Mouse (Mus musculus) retina, postnatal 1 day (tissue): ENCODE data around the gene Tmem106c.

Experiments used
- DNase-seq: peaks from one replicate; pipeline ENCODE4 v3.0.0-alpha.2; 2012

Gene Tmem106c

GRCm38 (mm10) chr15:97963989-97964835 lies at the start of gene Tmem106c:
Gene Tmem106c (plus strand): TSS chr15:97964200.
- DNase-seq, result peak; percentile 97

- peak; percentile 68 for DNase-seq
Observed at GRCm38 (mm10) chr15:97914331-97914747, 49.7 kb upstream of the Tmem106c start.

GRCm38 (mm10) chr15:97917994-97918393 lies 46.0 kb upstream of the Tmem106c start:
- DNase-seq, result no peak

- DNase-seq, result no peak
Observed at GRCm38 (mm10) chr15:97919217-97919616, 44.8 kb upstream of the Tmem106c start.

- DNase-seq, result no peak
Observed at GRCm38 (mm10) chr15:97920306-97920705, 43.7 kb upstream of the Tmem106c start.

GRCm38 (mm10) chr15:97921796-97922195 lies 42.2 kb upstream of the Tmem106c start:
- no peak for DNase-seq

- no peak for DNase-seq
Observed at GRCm38 (mm10) chr15:97922421-97922820, 41.6 kb upstream of the Tmem106c start.

- peak; percentile 32 for DNase-seq
Observed at GRCm38 (mm10) chr15:97927018-97927417, 37.0 kb upstream of the Tmem106c start.

GRCm38 (mm10) chr15:97927821-97928220 lies 36.2 kb upstream of the Tmem106c start:
- DNase-seq, result no peak

GRCm38 (mm10) chr15:97929259-97929824 lies 34.7 kb upstream of the Tmem106c start:
- DNase-seq, result peak; percentile 70

GRCm38 (mm10) chr15:97932441-97932840 lies 31.6 kb upstream of the Tmem106c start:
- DNase-seq, result no peak

GRCm38 (mm10) chr15:97938580-97938979 lies 25.4 kb upstream of the Tmem106c start:
- no peak for DNase-seq

- DNase-seq, result no peak
Observed at GRCm38 (mm10) chr15:97940088-97940487, 23.9 kb upstream of the Tmem106c start.

GRCm38 (mm10) chr15:97941306-97941705 lies 22.7 kb upstream of the Tmem106c start:
- peak; percentile 44 for DNase-seq

- no peak for DNase-seq
Observed at GRCm38 (mm10) chr15:97942538-97942937, 21.5 kb upstream of the Tmem106c start.

GRCm38 (mm10) chr15:97943356-97943755 lies 20.6 kb upstream of the Tmem106c start:
- DNase-seq, result no peak

- DNase-seq, result no peak
Observed at GRCm38 (mm10) chr15:97944919-97945574, 19.0 kb upstream of the Tmem106c start.

GRCm38 (mm10) chr15:97945656-97946315 lies 18.2 kb upstream of the Tmem106c start:
- DNase-seq, result no peak

GRCm38 (mm10) chr15:97948720-97949119 lies 15.3 kb upstream of the Tmem106c start:
- DNase-seq, result peak; percentile 40

GRCm38 (mm10) chr15:97949706-97950105 lies 14.3 kb upstream of the Tmem106c start:
- no peak for DNase-seq

- DNase-seq, result no peak
Observed at GRCm38 (mm10) chr15:97950240-97950639, 13.8 kb upstream of the Tmem106c start.

- DNase-seq, result peak; percentile 86
Observed at GRCm38 (mm10) chr15:97952137-97952888, 11.7 kb upstream of the Tmem106c start.

- DNase-seq, result no peak
Observed at GRCm38 (mm10) chr15:97952889-97953189, 11.2 kb upstream of the Tmem106c start.
